Mouse (Mus musculus) lung, adult 2 months (tissue): ENCODE results near the gene Ets1.

ENCODE experiments used
- CTCF ChIP-seq: fragments of 200-500 bp; IDR thresholded peaks from 2 replicates; pipeline ENCODE4 v1.5.1; 2011; ENCODE audit warnings: mild to moderate bottlenecking, low read length, control low read depth; ENCODE audit not compliant: insufficient read depth
- POLR2A ChIP-seq: fragments of 200-500 bp; IDR thresholded peaks from 2 replicates; pipeline ENCODE4 v1.6.1; 2011; ENCODE audit warnings: low read depth, mild to moderate bottlenecking, control low read depth, low read length, borderline replicate concordance; ENCODE audit errors: extremely low read depth

DNA sequence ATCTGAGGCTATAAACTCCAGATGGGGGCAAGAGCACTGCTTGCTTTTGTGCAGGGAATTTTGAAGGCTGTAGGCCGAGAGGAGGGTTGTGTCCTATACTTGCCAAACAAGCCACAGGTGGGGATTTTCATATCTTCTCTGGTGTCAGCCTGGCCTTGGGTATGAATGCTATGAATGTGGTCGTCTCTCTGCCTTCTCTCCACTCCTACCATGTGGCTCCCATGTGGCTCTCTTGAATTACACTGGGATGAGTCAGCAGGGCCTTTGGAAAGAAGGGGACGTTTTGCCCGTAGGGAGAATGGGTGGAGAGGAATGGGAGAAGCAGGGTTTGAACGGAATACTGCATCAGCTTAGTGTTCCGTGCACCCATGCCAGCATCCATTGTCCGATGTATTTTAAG is 78.5 kb downstream of the Ets1 start:
- TF ChIP-seq POLR2A (no peak), CTCF (no peak)
